Mouse (Mus musculus) 3T3-L1 (cell line): ENCODE measurements at regions not wholly inside any gene's neighbourhood (a gene's known extent, or its start where the extent isn't known, plus 50 kb on each side); places are given as distances from the start of the nearest gene placed in this dataset.

ENCODE experiments used
- DNase-seq: peaks from one replicate; pipeline ENCODE4 v3.0.0-alpha.2; 2015; ENCODE audit warnings: low read depth, low spot score

DNA sequence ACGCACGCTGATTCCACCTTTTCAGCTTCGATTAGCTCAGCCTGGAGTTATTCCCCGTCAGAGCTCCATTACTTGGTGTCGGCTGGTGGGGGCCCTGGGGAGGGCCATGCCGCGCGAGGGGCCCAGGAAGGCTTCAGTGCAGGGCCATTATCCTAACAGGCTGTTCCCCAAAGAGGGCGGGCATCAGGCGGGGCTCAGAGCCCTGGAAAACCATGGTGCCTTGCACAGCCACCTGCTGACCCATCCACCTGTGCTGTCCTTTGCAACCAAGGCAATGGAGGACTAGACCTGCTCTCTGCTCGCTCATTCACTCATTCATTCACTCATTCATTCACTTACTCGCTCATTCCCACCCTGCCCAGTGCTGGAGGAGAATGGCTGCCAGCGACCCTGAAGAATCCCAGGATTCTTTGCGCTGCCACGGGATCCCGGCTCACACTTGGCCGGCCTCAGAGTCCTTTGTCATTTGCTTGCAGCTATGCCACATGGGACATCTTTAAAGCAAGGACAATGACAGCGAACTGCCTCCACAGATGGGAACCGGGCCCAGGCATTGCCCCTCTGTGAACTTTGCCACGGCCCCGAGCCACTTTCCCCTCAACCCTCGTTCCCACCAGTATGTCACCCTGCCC is 78.6 kb upstream of the Nkx1-1 start:
- DNase-seq: no peak

DNA sequence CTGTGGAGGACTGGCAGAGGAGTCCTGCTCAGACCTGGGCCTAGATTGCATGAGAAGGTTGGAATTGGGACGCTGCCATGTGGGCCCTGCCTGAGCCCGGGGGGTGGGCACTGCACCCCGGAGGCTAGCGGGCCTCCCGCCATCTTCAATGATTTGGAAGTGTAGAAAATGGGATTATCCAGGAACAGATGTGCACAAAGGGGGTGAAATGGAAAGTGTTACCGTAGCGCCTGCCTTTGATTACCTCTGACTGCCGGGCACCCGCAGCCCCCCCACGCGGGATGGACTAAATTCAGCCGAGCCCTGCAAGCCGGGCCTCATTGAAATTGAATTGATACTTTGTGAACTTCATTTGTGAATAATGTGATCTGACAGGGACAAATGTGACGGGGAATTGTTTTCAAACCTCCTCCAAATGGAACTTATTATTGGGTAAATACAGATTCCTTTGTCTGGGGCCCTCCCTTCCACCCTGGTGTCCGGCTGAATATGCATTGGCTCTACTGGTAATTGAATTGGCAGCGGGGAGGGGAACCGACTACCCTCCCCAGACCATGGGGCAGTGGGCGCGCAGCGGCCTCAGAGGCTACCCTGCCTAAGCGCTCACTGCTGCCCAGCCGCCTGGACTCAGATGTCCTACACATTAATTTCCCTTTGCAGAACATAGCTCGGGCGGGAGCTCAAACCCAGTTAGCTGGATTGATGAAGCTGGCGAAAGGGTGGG is 77.9 kb upstream of the Nkx1-1 start:
- DNase-seq: no peak

DNA sequence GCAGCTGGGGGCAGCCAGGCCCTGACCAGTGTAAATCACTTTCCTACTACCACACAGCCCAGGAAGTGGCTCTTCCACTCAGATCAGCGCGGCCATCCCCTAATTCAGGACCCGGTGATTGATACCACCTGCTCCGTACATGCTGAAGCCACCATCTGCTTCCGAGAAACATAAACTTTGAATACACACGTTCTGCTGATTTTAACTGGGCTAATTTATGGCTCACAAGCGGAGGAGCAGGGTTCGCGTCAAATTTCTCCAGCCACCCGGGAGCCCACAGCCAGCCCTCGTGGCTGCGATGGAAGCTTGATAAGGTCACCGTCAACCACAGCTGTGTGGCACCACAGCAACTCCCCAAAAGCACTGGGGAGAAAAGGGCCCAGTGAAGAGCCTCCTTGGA is 72.0 kb upstream of the Nkx1-1 start:
- no peak for DNase-seq

DNA sequence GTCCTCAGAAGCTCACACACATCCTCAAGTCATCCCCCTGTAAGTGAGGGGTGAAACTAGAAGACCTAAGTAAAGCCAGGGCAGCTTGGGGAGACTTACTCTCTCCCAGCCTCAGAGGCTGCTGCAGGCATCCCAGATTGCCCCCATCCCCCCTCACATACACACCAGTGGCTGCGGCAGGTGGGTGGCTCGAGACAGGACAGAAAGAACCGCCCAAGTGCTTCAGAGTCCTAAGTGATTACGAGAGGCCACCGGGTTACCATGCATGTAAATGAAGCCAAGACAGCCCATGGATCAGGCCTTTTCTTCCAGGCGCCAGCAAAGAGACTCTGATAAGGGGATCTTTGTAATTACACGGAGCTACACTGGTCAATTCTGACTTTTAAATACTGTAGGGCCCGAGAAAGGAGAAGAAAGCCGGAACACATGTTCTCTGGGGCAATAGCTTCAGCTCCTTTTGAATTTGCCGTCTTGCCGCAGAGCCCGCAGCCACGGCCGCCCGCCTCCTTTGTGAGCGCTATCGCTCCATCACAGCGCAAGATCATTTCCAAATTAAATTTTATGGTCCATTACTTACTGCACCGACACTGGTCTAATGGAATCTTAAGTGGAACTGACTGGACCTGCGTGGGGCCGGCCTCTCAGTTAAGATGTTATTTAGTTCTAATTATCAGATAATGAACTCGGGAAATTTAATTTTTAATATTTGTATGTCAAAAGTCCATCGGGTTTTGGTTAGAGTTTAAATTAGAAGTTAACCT is 68.1 kb upstream of the Nkx1-1 start:
- DNase-seq: no peak

DNA sequence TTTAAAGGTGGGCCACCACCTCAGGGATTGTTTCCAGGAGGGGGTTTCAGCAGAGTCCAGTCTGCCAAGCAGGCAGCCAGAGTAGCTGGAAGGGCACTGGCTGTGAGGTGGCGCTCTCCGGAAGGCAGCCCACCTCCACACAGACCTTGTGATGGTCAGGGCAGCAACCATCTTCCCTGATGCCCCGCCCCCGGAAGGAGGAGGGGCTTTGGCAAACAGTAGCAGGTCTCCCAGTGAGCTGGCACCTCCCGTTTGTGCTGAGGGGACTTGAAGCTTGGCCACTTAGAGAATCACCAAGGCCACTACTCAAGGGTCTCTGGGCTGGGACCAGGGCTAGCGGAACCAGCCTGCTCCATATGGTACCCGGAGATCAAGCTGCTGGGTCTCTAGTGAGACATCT is 67.4 kb upstream of the Nkx1-1 start:
- no peak for DNase-seq

DNA sequence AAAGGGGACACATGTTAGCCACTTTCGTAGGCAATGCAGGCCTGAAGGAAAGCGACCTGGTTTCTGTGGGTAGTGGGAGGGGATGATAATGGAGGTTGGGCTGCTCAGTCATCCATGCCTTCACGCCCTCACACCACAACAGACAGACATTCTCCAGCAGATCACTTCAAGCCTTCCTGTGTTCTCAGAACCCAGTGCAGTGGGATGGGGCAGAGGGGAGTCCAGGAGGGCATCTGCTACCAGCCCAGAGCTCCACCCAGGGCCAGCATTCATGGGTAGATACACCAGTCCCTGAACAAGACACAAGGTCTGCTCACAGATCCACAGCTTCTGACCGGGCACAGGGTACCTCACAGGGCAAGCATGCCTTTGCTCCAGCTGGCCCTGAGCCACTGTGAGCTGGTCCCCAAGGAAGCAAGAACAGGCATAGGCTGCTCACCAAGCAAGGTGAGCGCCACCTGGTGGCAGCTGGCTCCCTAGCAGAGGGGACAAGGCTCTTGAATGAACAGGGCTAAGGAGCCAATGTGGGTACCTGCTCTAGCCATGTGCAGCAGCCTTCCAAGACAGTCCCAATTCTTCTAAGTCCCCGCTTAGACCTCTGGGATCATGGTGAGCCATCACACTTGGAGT is 62.2 kb upstream of the Nkx1-1 start:
- DNase-seq: peak; percentile 77

DNA sequence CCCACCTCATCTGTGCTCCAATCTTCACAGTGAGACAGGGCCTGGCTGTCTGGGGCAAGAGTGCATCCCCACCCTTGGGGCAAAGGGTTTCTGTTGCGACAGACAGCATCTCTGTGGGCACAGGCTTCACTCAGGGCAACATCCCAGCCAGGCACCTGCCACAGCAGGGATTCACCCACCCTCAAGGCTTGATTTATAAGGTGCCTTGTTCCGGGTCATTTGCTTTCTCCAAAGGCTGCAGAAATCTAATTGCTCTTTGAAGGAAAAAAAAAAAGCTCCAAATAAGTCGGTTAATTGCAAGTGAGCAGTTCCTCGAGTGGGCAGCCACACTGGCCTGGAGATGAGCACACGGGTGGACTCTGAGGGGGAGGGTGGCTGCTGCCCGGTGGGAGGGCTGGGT is 61.5 kb upstream of the Nkx1-1 start:
- no peak for DNase-seq

DNA sequence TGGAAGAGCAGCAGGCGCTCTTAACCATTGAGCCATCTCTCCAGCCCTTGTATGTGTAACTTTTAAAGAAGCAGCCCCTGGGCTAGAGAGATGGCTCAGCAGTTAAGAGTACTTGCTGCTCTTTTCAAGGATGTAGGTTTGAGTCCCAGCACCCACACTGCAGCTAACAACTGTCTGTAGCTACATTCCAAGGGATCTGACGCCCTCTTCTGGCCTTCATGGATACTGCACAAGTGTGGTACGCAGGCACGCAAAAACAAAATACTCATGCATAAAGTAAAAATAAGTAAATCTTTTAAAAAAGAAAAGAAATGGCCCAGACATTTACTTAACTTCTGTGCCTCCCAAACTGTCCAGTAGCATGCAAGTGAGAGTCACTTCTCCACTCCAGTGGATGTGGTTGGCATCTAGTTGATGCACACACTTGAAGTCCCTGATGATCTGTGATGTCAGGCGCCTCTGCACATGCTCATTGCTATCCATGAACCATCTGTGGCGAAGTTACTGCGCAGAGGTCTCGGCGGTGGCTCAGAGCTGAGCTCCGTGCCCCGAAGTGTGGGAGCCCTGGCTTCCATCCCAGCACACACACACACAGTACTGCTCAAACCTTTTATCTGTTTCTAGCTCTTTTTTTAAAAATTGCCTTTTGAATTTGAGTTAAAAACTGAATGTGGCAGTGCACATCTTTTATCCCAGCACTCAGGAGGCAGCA is 59.0 kb upstream of the Nkx1-1 start:
- no peak for DNase-seq

DNA sequence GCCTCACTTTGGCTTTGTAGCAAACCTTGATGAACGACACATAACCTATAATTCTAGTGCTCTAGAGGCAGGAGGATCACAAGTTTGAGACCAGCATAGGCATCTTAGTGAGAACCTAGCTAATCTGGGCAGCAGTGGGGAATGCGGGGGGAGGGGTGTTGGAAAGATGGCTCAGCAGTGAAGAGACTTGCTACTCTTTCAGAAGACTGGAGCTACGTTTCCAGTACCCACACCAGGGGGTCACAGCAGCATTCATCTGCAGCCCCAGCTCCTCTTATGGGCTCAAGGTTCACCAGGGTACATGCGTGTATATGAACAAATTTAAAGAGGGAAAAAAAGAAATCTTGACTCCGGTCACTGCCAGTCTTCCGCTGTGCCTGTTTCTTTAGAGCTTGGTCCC is 55.5 kb upstream of the Nkx1-1 start:
- no peak for DNase-seq

DNA sequence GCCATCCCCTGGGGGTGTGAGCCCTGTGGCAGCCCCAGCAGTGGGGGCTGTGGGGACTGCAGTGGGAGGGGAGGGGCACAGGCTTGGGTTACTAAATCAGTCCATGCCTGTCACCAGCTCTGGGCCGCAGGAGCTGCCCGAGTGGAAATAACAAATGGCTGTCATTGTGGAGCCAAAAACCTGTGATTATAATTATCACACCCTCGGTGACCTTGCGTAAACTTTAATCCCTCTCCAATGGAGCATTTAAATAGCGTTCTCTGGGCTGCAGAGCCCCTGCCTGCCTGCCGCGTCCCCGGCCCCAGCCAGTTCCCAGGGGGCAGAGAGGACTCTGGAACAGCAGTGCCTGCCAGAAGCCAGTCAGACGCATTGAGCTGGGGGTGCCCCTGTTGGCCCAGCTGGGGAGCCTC is 54.4 kb upstream of the Nkx1-1 start:
- DNase-seq: no peak

DNA sequence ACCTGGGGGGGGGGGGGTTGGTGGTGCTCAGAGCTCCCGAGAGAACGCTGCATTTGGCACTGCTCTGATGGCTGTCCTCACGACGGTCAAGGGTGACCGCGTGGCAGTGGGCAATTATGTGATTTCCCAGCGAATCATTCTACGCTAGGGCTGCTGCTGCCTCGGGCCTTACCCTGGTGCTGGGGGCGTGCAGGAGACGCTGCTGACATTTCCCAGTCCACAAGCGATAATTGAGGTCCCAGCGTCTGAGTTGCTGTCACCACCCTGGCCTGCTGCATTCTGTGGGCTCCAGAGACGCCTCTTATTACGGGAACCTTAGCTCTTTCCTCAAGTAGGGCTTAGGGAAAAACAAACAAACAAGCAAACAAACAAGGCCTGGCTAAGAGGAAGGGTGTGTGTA is 52.0 kb upstream of the Nkx1-1 start:
- no peak for DNase-seq
